Mouse (Mus musculus): Measurements from ENCODE around the gene Fam207a.

GRCm38 (mm10) chr10:77500636-77501035, 14.9 kb downstream of the Fam207a start:
- no peak for TF ChIP-seq CTCF (IDR thresholded peaks at IDR 0.05; ENCODE audit: low read depth)
- no peak for TF ChIP-seq EP300 (IDR thresholded peaks at IDR 0.05; ENCODE audit: low read depth)
